Mouse (Mus musculus) bone marrow macrophage, adult 2 months (primary cell): ENCODE data around the gene Cmc1.

Experiments
- CTCF ChIP-seq: IDR thresholded peaks from 2 replicates; pipeline ENCODE4 v1.5.1; 2012; ENCODE audit warnings: low read depth, mild to moderate bottlenecking, low read length, moderate library complexity
- POLR2A ChIP-seq: IDR thresholded peaks from 2 replicates; pipeline ENCODE4 v1.6.1; 2012; ENCODE audit warnings: mild to moderate bottlenecking, low read depth, low read length, borderline replicate concordance

- TF ChIP-seq CTCF (no peak), POLR2A (no peak)
Measured at GRCm38 (mm10) chr9:118159936-118160335, 10.0 kb upstream of the Cmc1 start.
